Mouse (Mus musculus): ENCODE data around the gene Snx1. TPM values are rescaled to one million over a fixed set of nuclear protein-coding genes. Genes with fewer than 3 reads are reported as not detected.

Snx1 gene
- total RNA-seq, 2 experiments from 2014 or later = 23.8 to 24.0 TPM

- intact Hi-C loops (cut with DNase I; ENCODE audit: low total_unique reads) = no loop called here
- no peak for DNase-seq
Observed at GRCm38 (mm10) chr9:66135967-66136366, 9.6 kb upstream of the Snx1 start.

GRCm38 (mm10) chr9:66131466-66131865 lies 5.1 kb upstream of the Snx1 start:
- intact Hi-C loops (cut with DNase I; ENCODE audit: low total_unique reads) = no loop called here
- no peak for DNase-seq

GRCm38 (mm10) chr9:66127884-66128283 lies 1.5 kb upstream of the Snx1 start:
- intact Hi-C loops (cut with DNase I; ENCODE audit: low total_unique reads) = no loop called here
- DNase-seq = no peak

GRCm38 (mm10) chr9:66127193-66127546 lies 783 bp upstream of the Snx1 start:
- no peak for DNase-seq
- intact Hi-C loops (cut with DNase I; ENCODE audit: low total_unique reads) = no loop called here

- intact Hi-C loops (cut with DNase I; ENCODE audit: low total_unique reads) = no loop called here
- no peak for DNase-seq
Observed at GRCm38 (mm10) chr9:66125543-66126455, 588 bp downstream of the Snx1 start.

GRCm38 (mm10) chr9:66124681-66125542 lies 1.5 kb downstream of the Snx1 start:
- peak; percentile 99 for DNase-seq
- intact Hi-C loops (cut with DNase I; ENCODE audit: low total_unique reads) = no loop called here

GRCm38 (mm10) chr9:66124111-66124531 lies 2.3 kb downstream of the Snx1 start:
- peak; percentile 17 for DNase-seq
- intact Hi-C loops (cut with DNase I; ENCODE audit: low total_unique reads) = no loop called here

GRCm38 (mm10) chr9:66123648-66124047 lies 2.7 kb downstream of the Snx1 start:
- no peak for DNase-seq
- intact Hi-C loops (cut with DNase I; ENCODE audit: low total_unique reads) = no loop called here

GRCm38 (mm10) chr9:66121421-66121820 lies 5.0 kb downstream of the Snx1 start:
- DNase-seq = no peak
- intact Hi-C loops (cut with DNase I; ENCODE audit: low total_unique reads) = no loop called here

- intact Hi-C loops (cut with DNase I; ENCODE audit: low total_unique reads) = no loop called here
- no peak for DNase-seq
Observed at GRCm38 (mm10) chr9:66120945-66121344, 5.4 kb downstream of the Snx1 start.

GRCm38 (mm10) chr9:66120106-66120505 lies 6.3 kb downstream of the Snx1 start:
- DNase-seq = no peak
- intact Hi-C loops (cut with DNase I; ENCODE audit: low total_unique reads) = no loop called here

- intact Hi-C loops (cut with DNase I; ENCODE audit: low total_unique reads) = no loop called here
- DNase-seq = no peak
Observed at GRCm38 (mm10) chr9:66119498-66119897, 6.9 kb downstream of the Snx1 start.

- intact Hi-C loops (cut with DNase I; ENCODE audit: low total_unique reads) = no loop called here
Observed at GRCm38 (mm10) chr9:66116890-66117289, 9.5 kb downstream of the Snx1 start.

GRCm38 (mm10) chr9:66114341-66114740 lies 12.0 kb downstream of the Snx1 start:
- no peak for DNase-seq
- intact Hi-C loops (cut with DNase I; ENCODE audit: low total_unique reads) = no loop called here

More at GRCm38 (mm10) chr9:66116890-66117289, 9.5 kb downstream of the Snx1 start:
- DNase-seq = peak; percentile 34

GRCm38 (mm10) chr9:66110611-66111379 lies 15.6 kb downstream of the Snx1 start:
- intact Hi-C loops (cut with DNase I; ENCODE audit: low total_unique reads) = no loop called here
- DNase-seq = no peak

GRCm38 (mm10) chr9:66110126-66110525 lies 16.3 kb downstream of the Snx1 start:
- intact Hi-C loops (cut with DNase I; ENCODE audit: low total_unique reads) = no loop called here
- DNase-seq = no peak

GRCm38 (mm10) chr9:66109574-66109973 lies 16.8 kb downstream of the Snx1 start:
- intact Hi-C loops (cut with DNase I; ENCODE audit: low total_unique reads) = no loop called here
- no peak for DNase-seq

- intact Hi-C loops (cut with DNase I; ENCODE audit: low total_unique reads) = no loop called here
- DNase-seq = no peak
Observed at GRCm38 (mm10) chr9:66105168-66105567, 21.2 kb downstream of the Snx1 start.

- intact Hi-C loops (cut with DNase I; ENCODE audit: low total_unique reads) = no loop called here
- no peak for DNase-seq
Observed at GRCm38 (mm10) chr9:66104601-66105000, 21.8 kb downstream of the Snx1 start.

- intact Hi-C loops (cut with DNase I; ENCODE audit: low total_unique reads) = no loop called here
- DNase-seq = no peak
Observed at GRCm38 (mm10) chr9:66102668-66103067, 23.7 kb downstream of the Snx1 start.

All from gastrocnemius, postnatal 14 days (tissue).